Mouse (Mus musculus) C2C12 (cell line): ENCODE measurements around the gene Cacna2d1.

Experiments
- CTCF ChIP-seq: IDR thresholded peaks from one replicate; pipeline ENCODE4 v1.5.1; 2011; ENCODE audit not compliant: control insufficient read depth, insufficient read depth, insufficient read length
- MAX ChIP-seq: IDR thresholded peaks from one replicate; pipeline ENCODE4 v1.6.1; 2011; ENCODE audit warnings: mild to moderate bottlenecking, control low read depth
- MYOD1 ChIP-seq: IDR thresholded peaks from one replicate; pipeline ENCODE4 v1.6.1; 2011; ENCODE audit warnings: low read depth; ENCODE audit not compliant: control insufficient read depth, insufficient read length
- MYOG ChIP-seq: IDR thresholded peaks from one replicate; pipeline ENCODE4 v1.6.1; 2011; ENCODE audit not compliant: control insufficient read depth, insufficient read length; ENCODE audit errors: extremely low read depth
- USF1 ChIP-seq: IDR thresholded peaks from one replicate; pipeline ENCODE4 v1.6.1; 2011; ENCODE audit warnings: low read depth, mild to moderate bottlenecking, control low read depth, moderate library complexity

- TF ChIP-seq MAX = no peak
- no peak for TF ChIP-seq CTCF
- TF ChIP-seq USF1 = no peak
- TF ChIP-seq MYOG = no peak
- no peak for TF ChIP-seq MYOD1
These were observed 392.1 kb downstream of the Cacna2d1 start for GRCm38 (mm10) chr5:16326610-16327009.
